Mouse (Mus musculus) E14TG2a.4 (cell line): Measurements from ENCODE around the gene Bdkrb2.

Source experiments
- CTCF ChIP-seq: conservative IDR thresholded peaks from 2 replicates; pipeline ENCODE4 v1.5.1; 2014; ENCODE audit warnings: low read length
- NANOG ChIP-seq: IDR thresholded peaks from 2 replicates; pipeline ENCODE4 v1.6.1; 2014; ENCODE audit warnings: borderline replicate concordance, low read length, mixed read lengths
- POU5F1 ChIP-seq: IDR thresholded peaks from 2 replicates; pipeline ENCODE4 v1.6.1; 2014; ENCODE audit warnings: low read length, borderline replicate concordance

DNA sequence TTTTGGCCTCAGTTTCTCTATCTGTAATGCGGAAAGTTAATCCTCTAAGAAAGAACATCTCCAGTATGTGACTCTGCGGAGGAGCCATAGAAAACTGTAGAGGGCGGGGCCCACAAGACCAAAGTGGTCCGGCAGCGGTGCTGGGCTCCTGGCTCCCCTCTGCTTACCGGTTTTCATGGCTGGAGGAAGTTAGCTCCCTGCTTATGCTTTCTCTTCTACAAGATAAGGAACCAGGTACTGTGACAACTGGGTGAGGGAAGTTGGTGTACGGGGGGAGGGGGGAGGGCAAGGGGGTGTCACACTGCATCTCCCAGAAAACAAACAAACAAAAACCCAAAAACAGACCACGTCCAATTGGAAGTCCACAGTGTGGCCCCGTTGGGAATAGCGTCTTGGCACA, 35.5 kb downstream of the Bdkrb2 start:
- TF ChIP-seq CTCF (no peak), POU5F1 (no peak), NANOG (no peak)
